Mouse (Mus musculus) thymus, adult 2 months (tissue): ENCODE measurements at regions not wholly inside any gene's neighbourhood (a gene's known extent, or its start where the extent isn't known, plus 50 kb on each side); places are given as distances from the start of the nearest gene placed in this dataset.

Experiments used
- CTCF ChIP-seq: fragments of 200-500 bp; IDR thresholded peaks from 2 replicates; pipeline ENCODE4 v1.5.1; 2012; ENCODE audit warnings: mild to moderate bottlenecking, control low read depth, low read length, moderate library complexity, borderline replicate concordance; ENCODE audit not compliant: control insufficient read depth, poor library complexity, insufficient read depth; ENCODE audit errors: extremely low read depth
- POLR2A ChIP-seq: fragments of 200-500 bp; IDR thresholded peaks from 2 replicates; pipeline ENCODE4 v1.6.1; 2012; ENCODE audit warnings: mild to moderate bottlenecking, low read length, control low read depth, moderate library complexity; ENCODE audit not compliant: control insufficient read depth, poor library complexity, insufficient read depth; ENCODE audit errors: extremely low read depth

DNA sequence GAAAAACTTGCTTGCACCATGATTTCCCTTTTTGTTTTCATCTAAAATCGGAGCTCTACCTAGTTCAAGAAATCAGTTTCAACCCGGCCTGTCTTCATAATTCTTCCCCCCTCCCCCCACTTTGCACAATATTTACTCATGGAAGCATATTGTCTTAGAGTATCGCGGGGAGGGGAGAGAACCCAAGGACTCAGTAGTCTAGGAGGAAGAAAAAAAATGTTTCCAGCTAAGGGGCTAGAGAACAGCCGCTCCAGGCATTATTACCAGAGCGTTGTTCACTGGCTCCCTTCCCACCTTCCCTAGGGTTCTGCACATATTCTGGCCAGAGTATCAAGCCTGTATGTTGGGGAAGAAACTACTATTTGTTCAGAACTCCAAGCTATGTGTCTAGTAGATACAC is 205.2 kb upstream of the Stk26 start:
- TF ChIP-seq POLR2A = no peak
- TF ChIP-seq CTCF = no peak
